Mouse (Mus musculus) ovary, postnatal 10 days (tissue): Measurements from ENCODE around the gene Maged2.
"Not testable (repeated sequence)": the region's sequence is repeated elsewhere in the genome, so short reads cannot be mapped to it uniquely, and the experiment has no call there.

ENCODE experiments used
- DNase-seq: peaks from one replicate; pipeline ENCODE4 v3.0.0; 2022; ENCODE audit warnings: low spot score

The Maged2 gene

GRCm38 (mm10) chrX:150814139-150814469 lies at the start of gene Maged2:
TSS of gene Maged2 (minus strand) at chrX:150814345.
- no peak for DNase-seq

GRCm38 (mm10) chrX:150848230-150848629 lies 34.1 kb upstream of the Maged2 start:
- no peak for DNase-seq

GRCm38 (mm10) chrX:150845480-150846205 lies 31.5 kb upstream of the Maged2 start:
- not testable (repeated sequence) for DNase-seq

- not testable (repeated sequence) for DNase-seq
Measured at GRCm38 (mm10) chrX:150843257-150843656, 29.1 kb upstream of the Maged2 start.

- no peak for DNase-seq
Measured at GRCm38 (mm10) chrX:150830297-150830696, 16.2 kb upstream of the Maged2 start.

DNA sequence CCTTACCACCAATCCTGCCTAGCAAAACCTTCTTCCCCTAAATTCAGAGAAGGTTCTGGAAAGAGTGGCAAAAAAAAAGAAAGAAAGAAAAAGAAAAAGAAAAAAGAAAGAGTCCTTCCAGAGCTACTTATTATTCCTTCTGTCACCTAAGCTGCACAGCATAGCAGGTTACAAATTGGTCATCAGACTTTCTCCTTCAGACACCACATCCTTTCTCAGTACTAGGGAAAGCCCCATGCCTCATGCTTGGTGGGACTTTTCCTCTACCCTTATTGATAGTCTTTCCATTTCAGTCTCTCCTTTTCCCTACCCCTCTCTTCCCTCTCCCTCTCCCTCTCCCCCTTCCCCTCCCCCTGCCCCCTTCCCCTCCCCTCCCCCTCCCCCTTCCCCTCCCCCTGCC lies 3.1 kb upstream of the Maged2 start:
- DNase-seq, result no peak

GRCm38 (mm10) chrX:150815601-150816000 lies 1.5 kb upstream of the Maged2 start:
- DNase-seq, result no peak

DNA sequence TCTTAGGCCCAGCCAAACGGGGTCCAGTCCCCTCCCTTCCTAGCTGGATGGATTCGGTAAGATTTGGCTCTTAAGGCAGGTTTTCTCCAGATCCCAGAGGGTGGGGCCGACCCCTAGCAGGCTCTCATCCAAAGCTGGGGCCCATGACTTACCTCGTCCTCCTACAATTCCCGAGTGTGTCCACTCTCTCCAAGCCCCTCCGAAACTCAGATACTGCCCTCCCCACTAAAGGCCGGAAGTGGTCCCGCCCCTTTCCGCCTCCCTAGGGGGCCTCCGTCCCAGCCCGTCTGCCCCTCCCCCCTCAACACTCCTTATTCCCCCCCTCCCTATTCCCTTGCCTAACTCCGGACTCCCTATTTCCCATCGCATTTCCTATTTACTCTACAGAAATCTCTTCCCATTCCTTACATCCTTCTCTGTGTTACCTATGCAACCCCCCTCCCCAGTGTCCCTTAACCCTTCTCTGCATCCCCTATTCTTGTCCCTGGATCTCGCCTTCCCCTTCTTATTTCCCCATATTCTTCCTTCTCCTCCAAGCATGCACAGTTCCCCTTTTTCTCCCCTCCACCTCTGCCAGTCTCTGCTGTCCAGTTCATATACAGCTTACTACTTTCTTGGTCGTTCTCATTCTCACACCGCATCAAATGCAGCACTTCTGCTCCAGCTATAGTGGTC lies 544 bp downstream of the Maged2 start:
- DNase-seq, result peak; percentile 15

- DNase-seq, result peak; percentile 47
Measured at GRCm38 (mm10) chrX:150812787-150813298, 1.3 kb downstream of the Maged2 start.

DNA sequence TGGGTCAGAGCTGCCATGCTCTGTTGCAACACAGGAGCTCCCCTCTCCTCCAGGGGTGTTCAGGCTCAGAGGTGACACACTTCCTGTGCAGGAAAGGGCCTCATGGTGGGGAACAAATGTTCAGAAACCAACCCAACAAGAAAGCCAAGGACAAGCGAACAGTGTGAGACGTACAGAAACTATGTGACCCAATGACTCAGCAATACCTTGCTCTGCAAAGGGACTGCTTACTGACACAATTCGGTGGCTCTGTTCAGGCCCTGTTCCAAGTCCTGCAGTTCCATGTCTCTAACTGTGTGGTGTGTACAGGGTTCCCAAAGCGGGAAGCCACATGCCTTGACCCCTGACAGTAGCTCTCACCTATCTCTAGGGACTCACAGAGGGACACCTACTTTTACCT lies 13.2 kb downstream of the Maged2 start:
- DNase-seq, result not testable (repeated sequence)

- not testable (repeated sequence) for DNase-seq
Measured at GRCm38 (mm10) chrX:150798493-150799177, 15.5 kb downstream of the Maged2 start.
